Mouse (Mus musculus) limb, embryonic 14.5 days (tissue): ENCODE data around the gene Yjefn3. TPM values are rescaled to one million over a fixed set of nuclear protein-coding genes. Genes with fewer than 3 reads are reported as not detected.

Experiments used
- ATAC-seq: fragments of 200-750 bp; cut with Nextera tagmentation; 2 replicates; pipeline ENCODE4 v1.8.0; 2017; ENCODE audit warnings: low read depth, moderate number of reproducible peaks, moderate TSS enrichment; ENCODE audit not compliant: low FRiP score
- DNase-seq: peaks from one replicate; pipeline ENCODE4 v3.0.0-alpha.2; 2015; ENCODE audit warnings: low spot score
- H3K27ac ChIP-seq: fragments of 300-500 bp; sonication (generic); replicated peaks from 2 replicates; pipeline ENCODE4 v1.5.1; 2014; ENCODE audit warnings: low read depth, mild to moderate bottlenecking, low read length, moderate library complexity, mixed read lengths
- H3K27me3 ChIP-seq: fragments of 300-500 bp; sonication (generic); 2 replicates; pipeline ENCODE4 v1.6.1; 2014; ENCODE audit warnings: low read length, mixed read lengths; ENCODE audit not compliant: control insufficient read depth, insufficient read depth
- H3K36me3 ChIP-seq: fragments of 300-500 bp; sonication (generic); 2 replicates; pipeline ENCODE4 v1.6.1; 2014; ENCODE audit warnings: mild to moderate bottlenecking, low read length, moderate library complexity, mixed read lengths; ENCODE audit not compliant: control insufficient read depth, insufficient read depth
- H3K4me1 ChIP-seq: fragments of 300-500 bp; sonication (generic); 2 replicates; pipeline ENCODE4 v1.6.1; 2014; ENCODE audit warnings: antibody characterized with exemption, low read length, mixed read lengths; ENCODE audit not compliant: control insufficient read depth, insufficient read depth
- H3K4me2 ChIP-seq: fragments of 300-500 bp; sonication (generic); replicated peaks from 2 replicates; pipeline ENCODE4 v1.6.1; 2014; ENCODE audit warnings: low read depth, mild to moderate bottlenecking, low read length, moderate library complexity; ENCODE audit not compliant: severe bottlenecking
- H3K4me3 ChIP-seq: fragments of 300-500 bp; sonication (generic); replicated peaks from 2 replicates; pipeline ENCODE4 v1.5.1; 2014; ENCODE audit warnings: low read length
- H3K9ac ChIP-seq: fragments of 300-500 bp; sonication (generic); 2 replicates; pipeline ENCODE4 v1.6.1; 2014; ENCODE audit warnings: mild to moderate bottlenecking, low read depth, low read length, moderate library complexity; ENCODE audit not compliant: severe bottlenecking
- H3K9me3 ChIP-seq: fragments of 300-500 bp; sonication (generic); 2 replicates; pipeline ENCODE4 v1.6.1; 2016; ENCODE audit warnings: low read length; ENCODE audit not compliant: control insufficient read depth
- POLR2A ChIP-seq: fragments of 200-500 bp; IDR thresholded peaks from 2 replicates; pipeline ENCODE4 v1.8.0; 2012; ENCODE audit warnings: inconsistent platforms, mild to moderate bottlenecking, moderate library complexity, borderline replicate concordance; ENCODE audit not compliant: insufficient read depth, insufficient read length; ENCODE audit errors: extremely low read depth
- WGBS: fragments of 180-500 bp; shearing (Covaris S2); extraction: QIAGEN DNeasy Blood & Tissue Kit; methylation state at CpG from one replicate; pipeline ENCODE4 v1.1.7; 2014; 5-methylcytosine and 5-hydroxymethylcytosine counted together
- polyA plus RNA-seq, 2 experiments: library from polyadenylated mRNA; depleted of rRNA in 1 of 2; stranded (reverse) in 1 of 2; unstranded in 1 of 2; fragments of >200 nt; fragmentation: Nextera tagmentation in 1 of 2; extraction: Ambion mirVana in 1 of 2; gene quantifications; 2 replicates each; pipeline versions ENCODE4 v1.2.1 to v1.2.3; 2012 to 2014

Gene Yjefn3
- polyA plus RNA-seq, 2 experiments, result 5.4 to 5.5 TPM

GRCm38 (mm10) chr8:69901484-69902162 lies 889 bp downstream of the Yjefn3 start:
- peak overlapping the region; percentile 93 for H3K4me2 ChIP-seq
- H3K9me3 ChIP-seq, result no peaks in the 10 kb centered on the region
- DNase-seq (peak; percentile 94), ATAC-seq (peak; percentile 80)
- TF ChIP-seq POLR2A, result peak; percentile 85; the same call in 1 of the 2 replicates
- H3K9ac ChIP-seq, result peak overlapping the region; percentile 81
- 2% methylated on average over 41 of the region's 41 CpGs for WGBS
- H3K36me3 ChIP-seq, result no peaks in the 10 kb centered on the region; the same call in 1 of the 2 replicates
- peak overlapping the region; percentile 89 for H3K27ac ChIP-seq
- peak overlapping the region; percentile 73 for H3K4me3 ChIP-seq
- no peaks in the 10 kb centered on the region for H3K27me3 ChIP-seq
- peaks cover 17% of the 10 kb centered on the region for H3K4me1 ChIP-seq

DNA sequence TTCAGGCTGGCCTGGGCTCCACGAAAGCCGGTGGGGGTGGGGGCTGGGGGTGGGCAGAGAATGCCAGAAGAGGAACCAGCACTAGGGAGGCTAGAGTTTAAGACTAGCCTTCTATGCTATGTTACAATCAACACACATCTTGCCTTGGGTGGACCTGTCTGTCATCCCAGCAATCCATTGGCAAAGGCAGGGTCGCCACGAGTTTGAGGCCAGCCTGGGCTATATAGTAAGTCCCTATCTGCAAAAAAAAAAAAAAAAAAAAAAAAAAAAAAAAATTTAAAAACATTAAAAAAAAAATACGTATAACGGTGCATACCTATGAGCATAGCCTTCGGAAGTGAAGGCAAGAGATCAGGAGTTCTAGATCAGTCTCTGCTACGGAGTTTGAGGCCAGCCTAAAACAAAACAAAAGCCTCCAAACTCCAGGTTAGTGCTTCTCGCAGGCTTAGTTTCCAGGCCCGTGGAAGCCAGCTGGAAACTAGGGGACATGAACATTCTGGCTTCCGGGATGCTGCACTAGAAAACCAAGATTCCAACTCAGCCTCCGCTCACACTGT lies 1.5 kb downstream of the Yjefn3 start:
- TF ChIP-seq POLR2A, result no peak
- Histone ChIP-seq H3K36me3 (no peaks in the 10 kb centered on the region; the same call in none of the 2 replicates), H3K9ac (peak overlapping the region; percentile 81), H3K4me1 (peaks cover 17% of the 10 kb centered on the region), H3K4me3 (peak overlapping the region; percentile 73), H3K27me3 (no peaks in the 10 kb centered on the region), H3K4me2 (peak overlapping the region; percentile 93), H3K9me3 (no peaks in the 10 kb centered on the region), H3K27ac (peak overlapping the region; percentile 84)
- 17% methylated on average over 12 of the region's 12 CpGs for WGBS
- ATAC-seq, result no peak
- no peak for DNase-seq

- no peak overlapping the region for H3K4me3 ChIP-seq
- DNase-seq (no peak), ATAC-seq (no peak)
- TF ChIP-seq POLR2A, result no peak
- H3K36me3 ChIP-seq, result no peaks in the 10 kb centered on the region; the same call in none of the 2 replicates
- H3K27me3 ChIP-seq, result no peaks in the 10 kb centered on the region
- H3K27ac ChIP-seq, result no peak overlapping the region
- 98% methylated on average over 2 of the region's 2 CpGs for WGBS
- no peak overlapping the region for H3K9ac ChIP-seq
- H3K4me1 ChIP-seq, result peaks cover 17% of the 10 kb centered on the region
- H3K9me3 ChIP-seq, result no peaks in the 10 kb centered on the region
- H3K4me2 ChIP-seq, result no peak overlapping the region
Measured at GRCm38 (mm10) chr8:69899876-69900275, 2.6 kb downstream of the Yjefn3 start.

DNA sequence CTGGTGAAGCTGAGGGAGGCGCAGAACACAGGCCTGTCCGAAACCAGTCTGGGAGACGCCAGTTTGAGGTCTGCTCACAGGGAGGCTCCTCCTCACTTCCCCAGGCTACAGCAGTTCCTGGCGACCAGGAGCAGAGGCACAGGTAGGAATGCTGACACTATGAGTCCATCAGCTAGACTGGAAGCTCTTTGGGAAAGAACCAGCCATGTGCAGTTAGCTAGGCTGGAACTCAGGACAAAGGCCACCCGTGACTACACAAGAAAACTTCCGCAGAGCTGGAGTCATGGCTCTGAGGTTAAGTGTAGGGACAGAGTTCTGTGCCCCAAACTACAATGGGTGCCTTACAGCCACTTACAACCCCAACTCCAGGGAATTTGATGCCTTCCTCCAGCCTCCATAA lies 4.7 kb downstream of the Yjefn3 start:
- H3K4me2 ChIP-seq, result no peak overlapping the region
- no peaks in the 10 kb centered on the region for H3K9me3 ChIP-seq
- ATAC-seq (no peak), DNase-seq (no peak)
- H3K27me3 ChIP-seq, result no peaks in the 10 kb centered on the region
- H3K4me3 ChIP-seq, result no peak overlapping the region
- no peak overlapping the region for H3K9ac ChIP-seq
- TF ChIP-seq POLR2A, result no peak
- H3K36me3 ChIP-seq, result peaks cover 18% of the 10 kb centered on the region
- peaks cover 12% of the 10 kb centered on the region for H3K4me1 ChIP-seq
- WGBS, result 89% methylated on average over 6 of the region's 6 CpGs
- H3K27ac ChIP-seq, result no peak overlapping the region

DNA sequence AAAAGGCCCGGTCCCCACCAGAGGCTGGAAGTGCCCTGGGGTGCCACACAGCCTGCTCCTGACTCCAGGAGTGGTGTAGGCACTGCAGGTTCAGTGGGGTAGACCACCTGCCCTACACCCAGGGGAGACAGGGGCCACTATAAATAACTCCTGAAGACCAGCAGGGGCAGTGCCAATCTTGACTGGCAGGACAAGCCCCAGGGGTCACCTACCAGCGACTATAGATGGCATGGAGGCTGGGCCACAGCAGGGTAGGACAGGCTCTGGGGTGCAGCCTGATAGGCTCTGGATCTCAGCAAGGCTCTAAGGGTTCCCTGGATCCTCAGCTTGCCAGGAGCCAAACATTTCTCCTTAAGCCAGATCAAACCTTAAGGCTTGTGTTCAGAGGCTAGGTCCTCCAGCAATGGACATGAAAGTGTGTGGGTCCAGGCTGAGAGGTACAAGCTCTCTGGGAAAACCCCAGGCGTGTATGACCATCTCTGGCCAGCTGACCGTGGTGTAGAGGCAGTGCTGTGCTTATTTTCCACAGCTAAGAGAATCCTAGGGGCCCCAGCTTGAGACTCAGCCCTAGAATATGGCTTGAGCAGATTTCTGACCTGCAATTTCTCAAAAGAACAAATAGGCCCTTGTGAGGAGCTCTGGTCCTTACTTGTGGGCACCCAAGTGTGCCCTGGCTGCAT lies 6.6 kb downstream of the Yjefn3 start:
- DNase-seq, result no peak
- Histone ChIP-seq H3K9ac (no peak overlapping the region), H3K4me2 (no peak overlapping the region), H3K27ac (no peak overlapping the region), H3K36me3 (peaks cover 24% of the 10 kb centered on the region), H3K4me1 (peaks cover 12% of the 10 kb centered on the region), H3K4me3 (no peak overlapping the region), H3K9me3 (no peaks in the 10 kb centered on the region), H3K27me3 (peaks cover under 1% of the 10 kb centered on the region; the same call in 1 of the 2 replicates)
- ATAC-seq, result no peak
- 82% methylated on average over 4 of the region's 4 CpGs for WGBS
- no peak for TF ChIP-seq POLR2A
